Mouse (Mus musculus) thymus, adult 2 months (tissue): Measurements from ENCODE around the gene Tfrc. TPM values are rescaled to one million over a fixed set of nuclear protein-coding genes. Genes with fewer than 3 reads are reported as not detected.

ENCODE experiments used
- DNase-seq: peaks from one replicate; pipeline ENCODE4 v3.0.0; 2021
- H3K27ac ChIP-seq: fragments of 200-500 bp; 2 replicates; pipeline ENCODE4 v1.5.1; 2012; ENCODE audit warnings: low read length, control low read depth; ENCODE audit not compliant: control insufficient read depth, insufficient read depth
- H3K27me3 ChIP-seq: fragments of 200-500 bp; 2 replicates; pipeline ENCODE4 v1.6.1; 2012; ENCODE audit warnings: mild to moderate bottlenecking, low read length, moderate library complexity, mixed read lengths; ENCODE audit not compliant: control insufficient read depth, insufficient read depth
- H3K36me3 ChIP-seq: fragments of 200-500 bp; 2 replicates; pipeline ENCODE4 v1.6.1; 2012; ENCODE audit warnings: mild to moderate bottlenecking, low read length, moderate library complexity; ENCODE audit not compliant: control insufficient read depth, insufficient read depth
- H3K4me1 ChIP-seq: fragments of 200-500 bp; replicated peaks from 2 replicates; pipeline ENCODE4 v1.6.1; 2012; ENCODE audit warnings: low read length; ENCODE audit not compliant: control insufficient read depth, insufficient read depth
- H3K4me3 ChIP-seq: fragments of 200-500 bp; 2 replicates; pipeline ENCODE4 v1.5.1; 2012; ENCODE audit warnings: mild to moderate bottlenecking, low read length, control low read depth, moderate library complexity; ENCODE audit not compliant: control insufficient read depth, insufficient read depth
- CTCF ChIP-seq: fragments of 200-500 bp; IDR thresholded peaks from 2 replicates; pipeline ENCODE4 v1.5.1; 2012; ENCODE audit warnings: mild to moderate bottlenecking, control low read depth, low read length, moderate library complexity, borderline replicate concordance; ENCODE audit not compliant: control insufficient read depth, poor library complexity, insufficient read depth; ENCODE audit errors: extremely low read depth
- POLR2A ChIP-seq: fragments of 200-500 bp; IDR thresholded peaks from 2 replicates; pipeline ENCODE4 v1.6.1; 2012; ENCODE audit warnings: mild to moderate bottlenecking, low read length, control low read depth, moderate library complexity; ENCODE audit not compliant: control insufficient read depth, poor library complexity, insufficient read depth; ENCODE audit errors: extremely low read depth
- WGBS: fragments of 180-500 bp; shearing (Covaris S2); methylation state at CpG from one replicate; pipeline ENCODE4 v1.1.7; 2018; 5-methylcytosine and 5-hydroxymethylcytosine counted together
- polyA plus RNA-seq: library from polyadenylated mRNA; depleted of rRNA; stranded (reverse); fragments of >200 nt; gene quantifications from 2 replicates; pipeline ENCODE4 v1.2.3, GENCODE M21; 2012

The Tfrc gene
- polyA plus RNA-seq, 1 experiment, result 14.2 TPM

DNA sequence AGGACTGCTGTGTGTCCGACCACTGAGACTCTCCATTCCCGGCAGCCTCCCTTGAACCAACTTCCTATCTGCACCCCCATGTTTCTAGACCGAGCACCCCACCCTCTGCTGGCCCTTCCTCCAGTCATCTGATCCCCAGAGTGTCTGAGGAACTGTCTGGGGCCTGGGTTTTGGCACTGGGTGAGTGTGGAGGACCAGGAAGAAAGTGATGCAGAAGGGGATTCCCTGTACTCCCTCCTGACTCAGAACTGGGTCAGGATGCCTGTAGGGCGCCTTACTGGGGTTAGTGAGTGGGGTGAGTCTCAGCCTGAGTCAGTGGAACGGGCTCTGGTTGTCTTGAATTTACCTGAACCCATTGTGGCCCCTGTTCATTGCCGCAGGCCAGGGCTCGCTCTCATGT lies 63.5 kb downstream of the Tfrc start:
- no peak for TF ChIP-seq POLR2A
- H3K4me3 ChIP-seq, result no peak overlapping the region
- WGBS, result 94% methylated on average over 7 of the region's 7 CpGs
- H3K4me1 ChIP-seq, result peaks cover 13% of the 10 kb centered on the region
- H3K27me3 ChIP-seq, result no peaks in the 10 kb centered on the region
- no peak overlapping the region for H3K27ac ChIP-seq
- DNase-seq, result no peak
- H3K36me3 ChIP-seq, result peaks cover 46% of the 10 kb centered on the region

DNA sequence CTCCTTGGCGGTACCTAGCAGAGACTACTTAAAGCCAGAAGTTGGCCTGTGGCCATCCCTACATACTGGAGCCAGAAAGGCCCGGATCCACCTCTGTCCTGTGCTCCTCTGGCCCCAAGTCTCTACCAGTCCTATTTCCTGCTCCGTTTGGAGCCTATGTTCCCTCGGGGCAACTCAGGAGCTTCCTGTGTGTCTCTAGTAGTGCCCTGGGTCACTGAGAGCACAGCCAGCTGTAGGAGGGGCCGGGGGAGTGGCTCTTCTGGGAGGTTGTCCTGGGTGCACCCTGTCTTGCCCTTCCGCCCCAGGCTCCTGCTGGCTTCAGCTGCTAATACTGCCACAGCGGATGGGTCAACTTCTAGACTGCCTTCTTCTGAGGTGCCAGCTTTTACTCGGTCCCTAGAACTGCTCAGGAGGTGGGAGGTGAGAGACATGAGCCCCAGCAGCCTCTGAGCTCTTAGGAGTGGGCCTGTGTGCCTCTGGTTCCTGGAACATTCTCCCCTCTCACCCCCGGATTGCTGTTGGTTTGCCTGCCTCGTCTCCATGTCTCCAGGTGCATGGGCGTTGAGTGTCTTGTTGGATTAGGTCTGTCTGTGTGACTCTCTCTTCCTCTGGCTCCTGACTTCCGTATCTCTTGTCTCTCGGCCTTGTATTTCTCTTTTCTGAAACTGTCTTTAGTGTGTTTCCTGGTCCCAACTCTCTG lies 64.3 kb downstream of the Tfrc start:
- no peak overlapping the region for H3K4me3 ChIP-seq
- H3K36me3 ChIP-seq, result peaks cover 51% of the 10 kb centered on the region
- peaks cover 5% of the 10 kb centered on the region for H3K4me1 ChIP-seq
- H3K27ac ChIP-seq, result no peak overlapping the region
- TF ChIP-seq POLR2A (no peak), CTCF (no peak)
- no peak for DNase-seq
- WGBS, result 86% methylated on average over 13 of the region's 13 CpGs
- H3K27me3 ChIP-seq, result no peaks in the 10 kb centered on the region

DNA sequence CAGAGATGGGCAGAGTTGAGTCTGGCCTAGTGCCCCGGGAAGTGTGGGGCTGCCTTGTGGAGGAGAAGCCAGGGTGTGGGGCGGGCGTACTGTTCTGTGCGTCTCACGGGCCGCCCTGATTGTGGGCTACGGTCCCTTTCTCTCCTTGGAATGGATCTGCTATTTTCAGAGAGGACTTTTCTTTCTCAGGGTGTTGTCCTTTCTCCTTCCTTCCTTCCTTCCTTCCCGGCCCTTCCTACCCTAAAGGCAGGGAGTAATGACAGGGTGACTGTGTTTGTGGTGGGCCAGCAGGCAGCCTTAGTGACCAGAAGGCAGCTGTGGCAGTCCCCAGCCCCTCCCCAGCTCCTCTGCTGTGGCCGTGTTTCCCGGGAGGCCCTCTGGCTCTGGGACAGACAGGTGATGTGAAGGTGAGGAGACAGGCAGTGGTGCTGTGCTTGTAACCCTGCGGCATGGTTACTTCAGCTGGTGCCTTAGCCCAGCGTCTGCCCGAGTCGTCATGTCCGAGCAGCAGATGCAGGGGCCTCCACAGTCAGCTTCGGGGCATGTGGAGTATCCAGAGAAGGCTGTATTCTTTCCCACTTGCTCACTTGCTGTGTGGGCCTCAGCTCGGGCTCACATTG lies 65.5 kb downstream of the Tfrc start:
- Histone ChIP-seq H3K4me3 (no peak overlapping the region), H3K27ac (no peak overlapping the region), H3K36me3 (peaks cover 55% of the 10 kb centered on the region), H3K27me3 (no peaks in the 10 kb centered on the region), H3K4me1 (no peaks in the 10 kb centered on the region)
- no peak for DNase-seq
- 93% methylated on average over 17 of the region's 17 CpGs for WGBS
- no peak for TF ChIP-seq CTCF
- no peak for TF ChIP-seq POLR2A

DNA sequence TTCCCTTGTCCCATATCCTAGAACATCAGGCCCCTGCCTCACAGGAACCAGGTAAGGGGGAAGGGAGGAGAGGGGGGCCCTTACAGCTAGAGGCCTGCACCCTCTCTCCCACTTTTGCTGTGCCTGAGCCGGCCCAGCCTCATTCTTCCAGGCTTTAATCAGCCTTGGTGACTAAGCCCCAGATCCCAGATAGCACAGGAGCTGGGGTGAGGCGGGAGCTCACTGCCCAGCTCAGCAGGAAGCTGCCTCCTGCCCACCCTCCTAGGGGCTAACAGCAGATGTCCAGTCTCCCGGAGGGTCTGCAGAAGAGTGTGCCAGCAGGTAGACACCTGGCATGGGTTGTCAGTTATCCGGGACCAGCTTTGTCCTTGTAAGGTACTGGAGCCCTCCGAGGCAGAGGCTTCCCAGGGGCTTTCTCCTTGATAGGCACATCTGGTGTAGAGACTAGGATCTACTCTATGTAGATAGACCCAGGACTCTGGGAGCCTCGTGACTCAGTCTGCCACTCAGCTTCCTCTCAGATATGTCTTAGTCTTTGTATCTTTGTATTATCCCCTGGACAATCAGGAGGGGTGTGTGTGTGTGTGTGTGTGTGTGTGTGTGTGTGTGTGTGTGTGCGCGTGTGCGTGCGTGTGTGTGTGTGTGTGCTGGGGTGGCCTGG lies 68.5 kb downstream of the Tfrc start:
- 87% methylated on average over 8 of the region's 10 CpGs for whole genome bisulfite sequencing
- Histone ChIP-seq H3K27me3 (no peaks in the 10 kb centered on the region), H3K4me3 (no peak overlapping the region), H3K4me1 (peaks cover 2% of the 10 kb centered on the region; the same call in 1 of the 2 replicates), H3K27ac (no peak overlapping the region), H3K36me3 (peaks cover 48% of the 10 kb centered on the region)
- TF ChIP-seq POLR2A, result no peak
- no peak for TF ChIP-seq CTCF
- no peak for DNase-seq

DNA sequence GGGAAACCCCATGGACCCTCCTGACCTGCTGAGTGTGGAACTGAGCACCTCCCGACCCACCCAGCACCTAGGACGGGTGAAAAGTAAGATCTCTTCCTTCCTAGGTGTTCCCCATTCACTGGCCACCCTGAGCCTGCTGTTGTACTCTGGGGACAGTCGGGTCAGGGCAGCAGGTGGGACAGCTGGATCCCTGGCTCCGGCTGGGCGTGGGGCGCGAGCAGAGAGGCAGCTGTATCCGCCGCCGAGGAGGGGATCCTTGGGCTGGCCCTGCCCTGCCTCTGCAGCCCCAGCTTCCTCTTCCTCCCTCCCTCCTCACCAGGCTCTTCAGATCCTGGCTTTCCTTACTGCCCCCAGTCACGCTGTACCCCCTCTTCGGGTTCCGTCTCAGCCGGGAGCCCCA lies 69.2 kb downstream of the Tfrc start:
- Histone ChIP-seq H3K4me3 (no peak overlapping the region), H3K36me3 (peaks cover 48% of the 10 kb centered on the region), H3K4me1 (peaks cover 2% of the 10 kb centered on the region; the same call in 1 of the 2 replicates), H3K27ac (no peak overlapping the region), H3K27me3 (no peaks in the 10 kb centered on the region)
- TF ChIP-seq CTCF, result no peak
- TF ChIP-seq POLR2A, result no peak
- DNase-seq, result no peak
- 93% methylated on average over 14 of the region's 14 CpGs for WGBS

DNA sequence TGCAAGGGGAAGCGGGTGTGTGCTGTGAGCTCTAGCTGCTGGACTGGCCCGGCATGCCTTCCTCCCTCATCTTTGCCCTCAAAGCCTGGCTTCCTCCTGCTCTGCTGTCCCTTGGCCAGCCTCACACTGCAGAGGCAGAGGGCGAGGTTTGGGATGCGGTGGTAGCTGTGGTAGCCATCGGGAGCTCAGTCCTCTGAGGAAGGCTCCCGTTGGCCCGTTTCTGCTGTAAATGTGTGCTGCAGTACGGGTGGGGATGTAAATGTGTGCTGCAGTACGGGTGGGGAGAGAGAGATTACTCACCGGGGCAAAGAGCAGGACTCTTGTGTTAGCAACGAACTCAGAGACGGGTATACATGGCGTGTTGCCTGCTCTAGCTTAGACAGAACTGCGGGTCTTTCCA lies 70.1 kb downstream of the Tfrc start:
- TF ChIP-seq POLR2A (no peak), CTCF (no peak)
- no peak overlapping the region for H3K27ac ChIP-seq
- H3K4me1 ChIP-seq, result peaks cover 2% of the 10 kb centered on the region; the same call in 1 of the 2 replicates
- 92% methylated on average over 14 of the region's 14 CpGs for WGBS
- no peaks in the 10 kb centered on the region for H3K27me3 ChIP-seq
- H3K36me3 ChIP-seq, result peaks cover 48% of the 10 kb centered on the region
- DNase-seq, result no peak
- H3K4me3 ChIP-seq, result no peak overlapping the region
